Mouse (Mus musculus) liver, embryonic 11.5 days (tissue): ENCODE results near the gene Rora. TPM values are rescaled to one million over a fixed set of nuclear protein-coding genes. Genes with fewer than 3 reads are reported as not detected.

Experiments
- ATAC-seq: fragments of 200-750 bp; cut with Nextera tagmentation; replicated peaks from 2 replicates; pipeline ENCODE4 v1.8.0; 2017; ENCODE audit warnings: moderate number of reproducible peaks, mild to moderate bottlenecking, moderate TSS enrichment, moderate library complexity; ENCODE audit not compliant: low FRiP score
- DNase-seq: peaks from one replicate; pipeline ENCODE4 v3.0.0-alpha.2; 2017; ENCODE audit warnings: low spot score
- H3K27ac ChIP-seq: fragments of 300-500 bp; sonication (generic); 2 replicates; pipeline ENCODE4 v1.5.1; 2014; ENCODE audit warnings: mild to moderate bottlenecking, low read depth, low read length, control low read depth
- H3K27me3 ChIP-seq: fragments of 300-500 bp; sonication (generic); replicated peaks from 2 replicates; pipeline ENCODE4 v1.6.1; 2014; ENCODE audit warnings: low read length, mixed read lengths; ENCODE audit not compliant: control insufficient read depth, insufficient read depth
- H3K36me3 ChIP-seq: fragments of 300-500 bp; sonication (generic); 2 replicates; pipeline ENCODE4 v1.6.1; 2014; ENCODE audit warnings: mild to moderate bottlenecking, low read length, moderate library complexity, mixed read lengths; ENCODE audit not compliant: control insufficient read depth, insufficient read depth
- H3K4me1 ChIP-seq: fragments of 300-500 bp; sonication (generic); replicated peaks from 2 replicates; pipeline ENCODE4 v1.6.1; 2014; ENCODE audit warnings: low read length, mixed read lengths; ENCODE audit not compliant: control insufficient read depth, insufficient read depth
- H3K4me2 ChIP-seq: fragments of 300-500 bp; sonication (generic); 2 replicates; pipeline ENCODE4 v1.6.1; 2014; ENCODE audit warnings: mild to moderate bottlenecking, control low read depth, moderate library complexity
- H3K4me3 ChIP-seq: fragments of 300-500 bp; sonication (generic); 2 replicates; pipeline ENCODE4 v1.5.1; 2014; ENCODE audit warnings: low read depth, low read length, control low read depth
- H3K9ac ChIP-seq: fragments of 300-500 bp; sonication (generic); 2 replicates; pipeline ENCODE4 v1.6.1; 2014; ENCODE audit warnings: low read depth, low read length, control low read depth
- H3K9me3 ChIP-seq: fragments of 300-500 bp; sonication (generic); 2 replicates; pipeline ENCODE4 v1.6.1; 2016; ENCODE audit warnings: low read length, inconsistent platforms, mixed read lengths; ENCODE audit not compliant: control insufficient read depth
- WGBS: fragments of 180-500 bp; shearing (Covaris S2); extraction: QIAGEN DNeasy Blood & Tissue Kit; methylation state at CpG from one replicate; pipeline ENCODE4 v1.1.7; 2014; 5-methylcytosine and 5-hydroxymethylcytosine counted together
- polyA plus RNA-seq: library from polyadenylated mRNA; unstranded; fragments of >200 nt; fragmentation: Nextera tagmentation; extraction: Ambion mirVana; gene quantifications from 2 replicates; pipeline ENCODE4 v1.2.1, GENCODE M21; 2014

Rora gene
- polyA plus RNA-seq, 1 experiment from 2014 or later, result 4.3 TPM

- no peak overlapping the region for H3K9ac ChIP-seq
- H3K27me3 ChIP-seq, result no peaks in the 10 kb centered on the region
- no peak overlapping the region for H3K27ac ChIP-seq
- H3K9me3 ChIP-seq, result no peaks in the 10 kb centered on the region
- peak; percentile 44 for DNase-seq
- no peak; the same call in 1 of the 2 replicates for ATAC-seq
- no peaks in the 10 kb centered on the region for H3K36me3 ChIP-seq
- H3K4me2 ChIP-seq, result no peak overlapping the region
- no peak overlapping the region for H3K4me3 ChIP-seq
- 27% methylated on average over 3 of the region's 3 CpGs for WGBS
- no peaks in the 10 kb centered on the region for H3K4me1 ChIP-seq
Measured at GRCm38 (mm10) chr9:69357834-69358233, 704.2 kb downstream of the Rora start.

GRCm38 (mm10) chr9:69358797-69359196, 705.2 kb downstream of the Rora start:
- Histone ChIP-seq H3K4me1 (no peaks in the 10 kb centered on the region), H3K27ac (no peak overlapping the region), H3K27me3 (no peaks in the 10 kb centered on the region), H3K9ac (no peak overlapping the region), H3K36me3 (no peaks in the 10 kb centered on the region), H3K4me3 (no peak overlapping the region), H3K9me3 (no peaks in the 10 kb centered on the region), H3K4me2 (no peak overlapping the region)
- DNase-seq (no peak), ATAC-seq (no peak)
- WGBS, result 80% methylated on average over 6 of the region's 6 CpGs

- H3K4me3 ChIP-seq, result no peak overlapping the region
- H3K4me2 ChIP-seq, result no peak overlapping the region
- no peaks in the 10 kb centered on the region for H3K36me3 ChIP-seq
- no peaks in the 10 kb centered on the region for H3K9me3 ChIP-seq
- no peak for ATAC-seq
- H3K9ac ChIP-seq, result no peak overlapping the region
- WGBS, result 75% methylated on average over 8 of the region's 8 CpGs
- no peaks in the 10 kb centered on the region for H3K4me1 ChIP-seq
- DNase-seq, result no peak
- H3K27me3 ChIP-seq, result no peaks in the 10 kb centered on the region; the same call in 1 of the 2 replicates
- no peak overlapping the region for H3K27ac ChIP-seq
Measured at GRCm38 (mm10) chr9:69361951-69362445, 708.4 kb downstream of the Rora start.

GRCm38 (mm10) chr9:69362766-69363165, 709.2 kb downstream of the Rora start:
- WGBS, result 47% methylated on average over 4 of the region's 4 CpGs
- Histone ChIP-seq H3K9ac (no peak overlapping the region), H3K4me1 (no peaks in the 10 kb centered on the region), H3K36me3 (no peaks in the 10 kb centered on the region), H3K27me3 (no peaks in the 10 kb centered on the region; the same call in 1 of the 2 replicates), H3K4me3 (no peak overlapping the region), H3K9me3 (no peaks in the 10 kb centered on the region), H3K4me2 (no peak overlapping the region), H3K27ac (no peak overlapping the region)
- DNase-seq (no peak), ATAC-seq (no peak)

GRCm38 (mm10) chr9:69364117-69364516, 710.5 kb downstream of the Rora start:
- no peak overlapping the region for H3K4me3 ChIP-seq
- no peak overlapping the region for H3K9ac ChIP-seq
- H3K27me3 ChIP-seq, result no peaks in the 10 kb centered on the region; the same call in 1 of the 2 replicates
- DNase-seq (peak; percentile 29), ATAC-seq (no peak)
- no peaks in the 10 kb centered on the region for H3K9me3 ChIP-seq
- WGBS, result 56% methylated on average over 16 of the region's 16 CpGs
- H3K4me2 ChIP-seq, result peak overlapping the region; percentile 22; the same call in 1 of the 2 replicates
- H3K36me3 ChIP-seq, result no peaks in the 10 kb centered on the region
- no peak overlapping the region for H3K27ac ChIP-seq
- no peaks in the 10 kb centered on the region for H3K4me1 ChIP-seq

GRCm38 (mm10) chr9:69367055-69367454, 713.5 kb downstream of the Rora start:
- ATAC-seq (no peak), DNase-seq (peak; percentile 20)
- H3K4me1 ChIP-seq, result no peaks in the 10 kb centered on the region
- H3K9ac ChIP-seq, result no peak overlapping the region
- no peaks in the 10 kb centered on the region for H3K36me3 ChIP-seq
- 65% methylated on average over 4 of the region's 4 CpGs for WGBS
- H3K27ac ChIP-seq, result no peak overlapping the region
- no peak overlapping the region for H3K4me3 ChIP-seq
- no peaks in the 10 kb centered on the region for H3K9me3 ChIP-seq
- no peaks in the 10 kb centered on the region; the same call in 1 of the 2 replicates for H3K27me3 ChIP-seq
- H3K4me2 ChIP-seq, result no peak overlapping the region

- H3K4me1 ChIP-seq, result no peaks in the 10 kb centered on the region
- H3K4me2 ChIP-seq, result no peak overlapping the region
- no peak overlapping the region for H3K9ac ChIP-seq
- no peak overlapping the region for H3K27ac ChIP-seq
- DNase-seq, result no peak
- H3K4me3 ChIP-seq, result no peak overlapping the region
- H3K27me3 ChIP-seq, result no peaks in the 10 kb centered on the region; the same call in 1 of the 2 replicates
- no peaks in the 10 kb centered on the region for H3K36me3 ChIP-seq
- no peak for ATAC-seq
- 59% methylated on average over 8 of the region's 8 CpGs for WGBS
- H3K9me3 ChIP-seq, result no peaks in the 10 kb centered on the region
Measured at GRCm38 (mm10) chr9:69368071-69368470, 714.5 kb downstream of the Rora start.

GRCm38 (mm10) chr9:69371046-69371724, 717.6 kb downstream of the Rora start:
- Histone ChIP-seq H3K4me3 (no peak overlapping the region), H3K27me3 (no peaks in the 10 kb centered on the region), H3K36me3 (no peaks in the 10 kb centered on the region), H3K4me1 (no peaks in the 10 kb centered on the region), H3K4me2 (no peak overlapping the region), H3K9ac (no peak overlapping the region), H3K27ac (no peak overlapping the region), H3K9me3 (no peaks in the 10 kb centered on the region)
- DNase-seq (no peak), ATAC-seq (no peak)
- WGBS, result 81% methylated on average over 11 of the region's 11 CpGs

GRCm38 (mm10) chr9:69372871-69373270, 719.3 kb downstream of the Rora start:
- Histone ChIP-seq H3K36me3 (no peaks in the 10 kb centered on the region), H3K4me2 (no peak overlapping the region), H3K4me1 (no peaks in the 10 kb centered on the region), H3K9me3 (no peaks in the 10 kb centered on the region), H3K9ac (no peak overlapping the region), H3K27me3 (no peaks in the 10 kb centered on the region), H3K27ac (no peak overlapping the region), H3K4me3 (no peak overlapping the region)
- no peak for ATAC-seq
- no peak for DNase-seq
- WGBS, result 60% methylated on average over 4 of the region's 4 CpGs
